Mouse (Mus musculus): ENCODE data around the gene Fbxw14. TPM values are rescaled to one million over a fixed set of nuclear protein-coding genes. Genes with fewer than 3 reads are reported as not detected.

Gene Fbxw14
- not detected in 2 replicates for polyA plus RNA-seq (2012)

DNA sequence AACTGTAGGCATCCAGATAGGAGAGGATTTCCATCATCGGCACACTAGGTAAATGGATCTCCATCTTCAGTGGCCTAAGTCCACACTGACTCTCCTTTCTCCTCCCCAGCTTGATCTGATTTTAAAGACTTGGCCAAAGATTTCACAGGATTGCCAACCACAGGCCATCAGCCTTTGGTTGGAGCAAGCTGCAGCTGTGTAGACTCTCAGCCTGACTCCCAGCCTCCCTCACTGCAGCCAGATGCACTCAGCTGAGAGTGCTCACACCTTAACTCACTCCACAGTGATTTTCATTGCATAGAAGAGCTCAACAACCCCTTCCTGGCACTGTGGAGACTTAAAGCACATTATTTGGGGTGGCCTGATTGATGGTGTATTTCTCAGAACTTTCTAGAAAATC is at the start of gene Fbxw14:
Gene Fbxw14, minus strand, starts transcription at position 101 of the 400 bp plus-strand sequence.

DNA sequence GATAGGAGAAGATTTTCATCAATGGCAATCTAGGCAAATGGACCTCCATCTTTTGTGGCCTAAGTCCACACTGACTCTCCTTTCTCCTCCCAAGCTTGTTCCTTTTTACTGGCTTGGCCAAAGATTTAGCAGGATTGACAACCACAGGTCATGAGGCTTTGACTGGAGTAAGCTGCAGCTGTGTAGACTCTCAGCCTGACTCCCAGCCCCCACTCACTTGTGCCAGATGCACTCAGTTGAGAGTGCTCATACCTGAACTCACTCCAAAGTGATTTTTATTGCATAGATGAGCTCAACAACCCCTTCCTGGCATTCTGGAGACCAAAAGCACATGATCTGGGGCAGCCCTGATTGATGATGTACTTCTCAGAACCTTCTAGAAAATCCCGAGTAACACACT is 52.8 kb downstream of the Fbxw14 start, which contains the start of gene Fbxw20:
Gene Fbxw20, minus strand, starts transcription at position 101 of the 400 bp plus-strand sequence.

Other genes starting within 250 kb of the Fbxw14 start
- 417 and 542 TPM in 2 replicates for gene Shisa5, start 249.1 kb downstream of the Fbxw14 start, polyA plus RNA-seq (2012)
- gene Trex1, start 227.9 kb downstream of the Fbxw14 start, polyA plus RNA-seq (2012), result 43.3 and 47.5 TPM in 2 replicates
- gene Atrip, start 213.6 kb downstream of the Fbxw14 start, polyA plus RNA-seq (2012), result 9.8 and 10.7 TPM in 2 replicates
- 4.4 and 4.9 TPM in 2 replicates for gene Ccdc51, start 205.2 kb downstream of the Fbxw14 start, polyA plus RNA-seq (2012)
- 372 and 424 TPM in 2 replicates for gene Tma7, start 205.1 kb downstream of the Fbxw14 start, polyA plus RNA-seq (2012)
- gene Plxnb1, start 192.3 kb downstream of the Fbxw14 start, polyA plus RNA-seq (2012), result 0.04 and 0.21 TPM in 2 replicates
- gene Fbxw21, start 125.6 kb downstream of the Fbxw14 start, polyA plus RNA-seq (2012), result 0.04 TPM in 1 of 2 replicates, not detected in the other
- not detected in 2 replicates for gene Fbxw13, start 91.7 kb downstream of the Fbxw14 start, polyA plus RNA-seq (2012)
- not detected in 2 replicates for gene Fbxw20, start 52.9 kb downstream of the Fbxw14 start, polyA plus RNA-seq (2012)
- gene Fbxw28, start 52.0 kb upstream of the Fbxw14 start, polyA plus RNA-seq (2012), result not detected in 2 replicates
- not detected in 2 replicates for gene Fbxw22, start 116.6 kb upstream of the Fbxw14 start, polyA plus RNA-seq (2012)
- gene Fbxw16, start 161.5 kb upstream of the Fbxw14 start, polyA plus RNA-seq (2012), result not detected in 2 replicates
- not detected in 2 replicates for gene Fbxw19, start 208.2 kb upstream of the Fbxw14 start, polyA plus RNA-seq (2012)

All from megakaryocyte-erythroid progenitor cell, adult 5 weeks (primary cell).